Mouse (Mus musculus) ES-Bruce4 (cell line): ENCODE results near the gene Mmd. TPM values are rescaled to one million over a fixed set of nuclear protein-coding genes. Genes with fewer than 3 reads are reported as not detected.

Experiments used
- H3K27ac ChIP-seq: 2 replicates; pipeline ENCODE4 v1.5.1; 2012; ENCODE audit warnings: low read length, inconsistent platforms; ENCODE audit not compliant: insufficient read depth
- H3K27me3 ChIP-seq: 2 replicates; pipeline ENCODE4 v1.6.1; 2012; ENCODE audit warnings: mild to moderate bottlenecking, low read length, inconsistent platforms; ENCODE audit not compliant: control insufficient read depth, poor library complexity, insufficient read depth, severe bottlenecking
- H3K36me3 ChIP-seq: 2 replicates; pipeline ENCODE4 v1.6.1; 2012; ENCODE audit warnings: inconsistent platforms, mild to moderate bottlenecking, low read length, moderate library complexity; ENCODE audit not compliant: control insufficient read depth, poor library complexity, insufficient read depth, severe bottlenecking
- H3K4me1 ChIP-seq: one replicate; pipeline ENCODE4 v1.8.1; 2011; ENCODE audit warnings: low read length; ENCODE audit not compliant: control insufficient read depth, insufficient read depth
- H3K4me3 ChIP-seq: 2 replicates; pipeline ENCODE4 v1.5.1; 2011; ENCODE audit warnings: low read depth, mild to moderate bottlenecking, low read length
- H3K9ac ChIP-seq: 2 replicates; pipeline ENCODE4 v1.6.1; 2012; ENCODE audit warnings: low read depth, mild to moderate bottlenecking, inconsistent platforms; ENCODE audit not compliant: poor library complexity, severe bottlenecking
- H3K9me3 ChIP-seq: replicated peaks from 2 replicates; pipeline ENCODE4 v1.6.1; 2012; ENCODE audit warnings: mild to moderate bottlenecking, low read length, inconsistent platforms; ENCODE audit not compliant: control insufficient read depth, poor library complexity, insufficient read depth, severe bottlenecking
- CTCF ChIP-seq: IDR thresholded peaks from one replicate; pipeline ENCODE4 v1.8.1; 2011; ENCODE audit warnings: low read depth, low read length
- EP300 ChIP-seq: IDR thresholded peaks from 2 replicates; pipeline ENCODE4 v1.6.1; 2011; ENCODE audit warnings: low read depth, low read length; ENCODE audit not compliant: insufficient read depth
- POLR2A ChIP-seq: IDR thresholded peaks from one replicate; pipeline ENCODE4 v1.8.1; 2011; ENCODE audit warnings: low read length; ENCODE audit not compliant: insufficient read depth
- polyA plus RNA-seq: library from polyadenylated mRNA; stranded (reverse); fragments of >200 nt; gene quantifications from 2 replicates; pipeline ENCODE4 v1.2.4, GENCODE M21; 2011; ENCODE audit warnings: low read depth; ENCODE audit not compliant: missing spikeins, insufficient read depth, insufficient read length

The Mmd gene
- polyA plus RNA-seq, 1 experiment: 19.6 TPM

GRCm38 (mm10) chr11:90227000-90227922 lies 22.0 kb upstream of the Mmd start:
- Histone ChIP-seq H3K9me3 (no peaks in the 10 kb centered on the region), H3K27ac (no peak overlapping the region), H3K4me1 (no peaks in the 10 kb centered on the region), H3K36me3 (no peaks in the 10 kb centered on the region), H3K27me3 (no peaks in the 10 kb centered on the region), H3K9ac (no peak overlapping the region), H3K4me3 (no peak overlapping the region)
- no peak for TF ChIP-seq EP300
- no peak for TF ChIP-seq POLR2A
- TF ChIP-seq CTCF: no peak

- H3K9me3 ChIP-seq: no peaks in the 10 kb centered on the region
- no peaks in the 10 kb centered on the region for H3K4me1 ChIP-seq
- no peaks in the 10 kb centered on the region for H3K36me3 ChIP-seq
- H3K4me3 ChIP-seq: no peak overlapping the region
- no peak overlapping the region for H3K27ac ChIP-seq
- H3K27me3 ChIP-seq: no peaks in the 10 kb centered on the region
- TF ChIP-seq EP300 (no peak), POLR2A (no peak), CTCF (no peak)
- no peak overlapping the region for H3K9ac ChIP-seq
Observed at GRCm38 (mm10) chr11:90228251-90228949, 20.9 kb upstream of the Mmd start.

- no peak overlapping the region for H3K27ac ChIP-seq
- no peaks in the 10 kb centered on the region for H3K4me1 ChIP-seq
- no peaks in the 10 kb centered on the region for H3K27me3 ChIP-seq
- no peak overlapping the region for H3K9ac ChIP-seq
- H3K9me3 ChIP-seq: no peaks in the 10 kb centered on the region
- TF ChIP-seq POLR2A (no peak), CTCF (no peak), EP300 (no peak)
- no peak overlapping the region for H3K4me3 ChIP-seq
- no peaks in the 10 kb centered on the region for H3K36me3 ChIP-seq
Observed at GRCm38 (mm10) chr11:90229800-90230199, 19.5 kb upstream of the Mmd start.

DNA sequence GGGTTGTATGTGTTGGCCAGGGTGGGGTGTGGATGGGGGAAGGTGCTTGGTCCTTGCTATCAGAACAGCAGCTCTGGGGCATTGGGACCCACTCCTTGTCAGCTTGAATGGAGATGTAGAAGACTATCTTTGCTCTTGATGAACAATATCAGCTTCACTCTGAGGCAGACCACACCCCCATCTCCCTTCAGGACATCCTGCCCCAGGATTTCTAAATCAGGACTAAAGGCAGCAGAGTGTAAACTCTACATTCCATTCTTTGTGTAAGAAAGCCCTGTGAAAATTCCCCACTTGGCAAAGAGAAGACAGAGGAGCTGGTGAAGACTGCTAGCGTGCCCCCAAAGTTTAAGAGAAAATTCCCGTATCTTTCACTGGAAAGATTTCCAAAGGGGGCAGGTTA lies 18.6 kb upstream of the Mmd start:
- Histone ChIP-seq H3K9ac (no peak overlapping the region), H3K9me3 (no peaks in the 10 kb centered on the region), H3K4me3 (no peak overlapping the region), H3K27ac (no peak overlapping the region), H3K36me3 (no peaks in the 10 kb centered on the region), H3K4me1 (no peaks in the 10 kb centered on the region), H3K27me3 (no peaks in the 10 kb centered on the region)
- TF ChIP-seq EP300 (no peak), POLR2A (no peak), CTCF (no peak)

GRCm38 (mm10) chr11:90231631-90232030 lies 17.6 kb upstream of the Mmd start:
- TF ChIP-seq EP300 (no peak), CTCF (no peak), POLR2A (no peak)
- H3K4me3 ChIP-seq: no peak overlapping the region

DNA sequence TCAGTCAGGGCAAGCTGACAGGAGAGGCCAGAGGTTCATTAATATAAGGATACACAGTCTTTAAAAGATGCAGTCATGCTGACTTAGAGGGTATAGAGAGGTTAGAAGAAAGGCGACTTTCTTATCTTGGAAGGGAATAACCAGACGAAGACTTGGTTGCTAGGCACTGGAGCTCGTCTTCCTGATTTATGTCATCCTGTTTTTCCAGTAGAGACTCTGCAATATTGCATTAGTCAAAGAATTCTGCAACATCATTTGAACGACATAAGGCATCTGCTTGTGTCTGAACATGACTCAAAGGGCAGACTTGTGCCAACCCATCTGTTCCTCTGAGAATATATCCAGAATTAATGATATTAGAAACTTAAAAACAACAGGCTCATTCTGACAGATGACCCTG lies 16.6 kb upstream of the Mmd start:
- Histone ChIP-seq H3K9me3 (no peaks in the 10 kb centered on the region), H3K27me3 (no peaks in the 10 kb centered on the region), H3K9ac (no peak overlapping the region), H3K36me3 (no peaks in the 10 kb centered on the region), H3K27ac (no peak overlapping the region), H3K4me1 (no peaks in the 10 kb centered on the region), H3K4me3 (no peak overlapping the region)
- TF ChIP-seq EP300: no peak
- TF ChIP-seq POLR2A: no peak
- no peak for TF ChIP-seq CTCF

More at GRCm38 (mm10) chr11:90231631-90232030, 17.6 kb upstream of the Mmd start:
- H3K4me1 ChIP-seq: no peaks in the 10 kb centered on the region
- no peaks in the 10 kb centered on the region for H3K36me3 ChIP-seq
- no peaks in the 10 kb centered on the region for H3K9me3 ChIP-seq
- H3K27me3 ChIP-seq: no peaks in the 10 kb centered on the region
- no peak overlapping the region for H3K9ac ChIP-seq
- no peak overlapping the region for H3K27ac ChIP-seq
